Mouse (Mus musculus) brown adipose tissue, adult 24 weeks (tissue): Measurements from ENCODE around the gene Aldh4a1. TPM values are rescaled to one million over a fixed set of nuclear protein-coding genes. Genes with fewer than 3 reads are reported as not detected.

Source experiments
- H3K27ac ChIP-seq: fragments of 200-500 bp; replicated peaks from 2 replicates; pipeline ENCODE4 v1.5.1; 2012; ENCODE audit warnings: low read depth, mild to moderate bottlenecking, low read length
- H3K4me1 ChIP-seq: fragments of 200-500 bp; 2 replicates; pipeline ENCODE4 v1.6.1; 2012; ENCODE audit warnings: low read length, mixed read lengths; ENCODE audit not compliant: control insufficient read depth, insufficient read depth, insufficient read length
- H3K4me3 ChIP-seq: fragments of 200-500 bp; 2 replicates; pipeline ENCODE4 v1.5.1; 2012; ENCODE audit warnings: low read depth, mild to moderate bottlenecking, low read length, moderate library complexity; ENCODE audit not compliant: insufficient read depth
- polyA plus RNA-seq: library from polyadenylated mRNA; stranded (reverse); fragments of >200 nt; gene quantifications from 2 replicates; pipeline ENCODE4 v1.2.4, GENCODE M21; 2012; ENCODE audit not compliant: missing spikeins, insufficient read depth, insufficient read length

The Aldh4a1 gene
- polyA plus RNA-seq, 1 experiment: 72.9 TPM

DNA sequence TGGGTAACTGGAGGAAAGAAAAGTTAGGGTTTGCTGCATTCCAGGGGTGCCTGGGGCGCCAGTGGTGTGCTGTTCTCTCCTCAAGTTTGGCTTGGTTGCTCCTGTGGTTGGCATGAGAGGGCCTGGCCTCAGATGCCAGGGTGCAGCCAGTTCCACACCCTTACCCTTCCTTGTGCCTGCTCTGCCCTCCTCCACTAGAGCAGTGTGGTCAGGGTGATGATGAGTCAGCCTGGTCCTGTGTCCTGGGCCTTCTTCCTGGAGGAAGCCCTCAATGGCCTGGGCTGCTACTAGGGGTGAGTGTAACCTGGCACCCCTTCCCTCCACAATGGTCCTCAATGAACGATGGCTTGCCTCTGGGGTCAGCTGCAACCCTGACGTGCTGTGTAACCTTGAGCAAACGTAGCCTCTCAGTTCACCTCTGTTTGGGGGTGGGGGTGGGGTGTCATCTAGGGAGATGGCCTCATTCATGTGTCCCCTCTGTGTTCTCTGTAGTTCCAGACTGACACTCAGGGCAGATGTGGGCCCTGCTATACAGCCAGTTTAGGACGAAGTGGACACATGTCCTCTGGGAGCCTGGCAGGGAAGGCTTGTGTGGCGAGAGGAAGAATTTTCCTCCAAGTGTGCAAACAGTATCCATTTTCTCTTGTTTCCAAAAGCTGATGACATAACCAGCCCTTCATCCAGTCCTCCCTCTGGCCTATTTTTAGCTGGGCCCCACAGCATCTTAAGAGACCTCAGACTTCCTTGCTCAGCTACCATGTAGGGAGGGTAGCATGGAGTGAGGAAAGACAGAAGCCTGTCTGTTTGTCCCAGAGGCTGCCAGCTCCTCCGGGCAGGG is 20.9 kb upstream of the Aldh4a1 start:
- H3K4me1 ChIP-seq: peaks cover 53% of the 10 kb centered on the region
- H3K4me3 ChIP-seq: no peak overlapping the region

DNA sequence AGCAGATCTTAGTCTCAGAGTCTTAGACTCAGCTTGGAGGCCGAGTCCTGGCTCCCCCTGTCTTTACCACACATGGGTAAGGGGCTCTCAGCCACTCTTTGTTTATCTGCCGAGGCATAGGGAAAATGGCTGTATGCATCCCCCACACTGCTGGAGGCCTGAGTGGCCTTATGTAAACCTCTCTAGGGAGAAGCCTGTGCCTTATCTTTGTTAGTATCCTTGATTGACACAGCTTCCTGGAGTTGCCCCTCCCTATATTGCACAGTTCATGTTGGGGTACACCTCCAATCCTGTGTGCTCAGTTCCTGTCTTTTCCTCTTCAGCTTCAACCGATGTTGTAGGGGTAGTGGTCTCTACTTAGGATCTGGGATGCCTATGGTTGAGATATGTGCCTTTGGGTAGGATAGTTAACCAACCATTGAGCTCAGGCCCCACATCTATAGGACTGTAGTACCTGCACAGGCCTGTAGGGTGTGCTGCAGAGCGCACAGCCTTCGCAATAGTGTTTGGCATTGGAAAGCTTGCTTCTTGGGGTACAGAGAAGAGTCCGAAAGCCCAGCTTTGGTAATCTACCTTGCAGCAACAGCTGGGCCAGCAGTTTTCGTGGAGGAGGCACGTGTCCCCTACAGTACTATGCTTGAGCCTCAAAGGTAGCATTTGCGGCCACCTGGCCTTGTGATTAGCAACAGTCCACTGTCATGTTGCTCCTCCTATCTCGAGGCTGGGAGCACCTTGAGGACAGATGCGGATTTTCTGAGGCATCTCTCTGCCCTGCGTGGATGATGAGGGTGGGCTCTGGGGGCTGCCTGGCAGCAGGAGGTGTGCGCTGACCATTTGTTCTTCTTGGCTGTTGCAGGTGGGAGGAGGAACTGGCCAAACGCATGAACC is 20.1 kb upstream of the Aldh4a1 start, which contains the start of gene Gm21969:
Gene Gm21969 (plus strand): TSS at position 830 of the 888 bp plus-strand sequence.
- Histone ChIP-seq H3K4me1 (peaks cover 45% of the 10 kb centered on the region), H3K4me3 (no peak within 1 kb of the TSS), H3K27ac (peak within 1 kb of the TSS; percentile 75)

More for the DNA sequence above, 20.9 kb upstream of the Aldh4a1 start:
- H3K27ac ChIP-seq: peak overlapping the region; percentile 75

DNA sequence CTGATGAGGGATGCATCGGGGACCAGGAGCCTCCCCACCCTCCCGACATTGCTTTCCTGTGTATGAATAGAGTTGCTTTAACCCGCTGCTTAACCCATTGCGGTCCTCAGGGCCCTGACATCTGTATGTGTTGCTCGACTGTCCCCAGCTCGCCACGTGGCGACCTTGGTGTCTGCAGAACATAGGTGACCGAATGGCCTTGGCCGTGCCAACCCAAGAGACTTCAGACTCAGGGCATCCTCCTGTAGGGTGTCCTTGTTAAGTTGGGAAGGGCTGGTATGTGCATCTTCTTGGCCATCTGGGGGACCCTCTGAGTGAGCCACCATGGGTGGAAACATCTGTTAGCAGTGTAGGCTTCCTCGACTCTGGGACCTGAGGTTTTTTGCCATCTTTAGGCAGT is 17.4 kb upstream of the Aldh4a1 start:
- Histone ChIP-seq H3K4me1 (peaks cover 26% of the 10 kb centered on the region), H3K4me3 (no peak overlapping the region), H3K27ac (no peak overlapping the region)

DNA sequence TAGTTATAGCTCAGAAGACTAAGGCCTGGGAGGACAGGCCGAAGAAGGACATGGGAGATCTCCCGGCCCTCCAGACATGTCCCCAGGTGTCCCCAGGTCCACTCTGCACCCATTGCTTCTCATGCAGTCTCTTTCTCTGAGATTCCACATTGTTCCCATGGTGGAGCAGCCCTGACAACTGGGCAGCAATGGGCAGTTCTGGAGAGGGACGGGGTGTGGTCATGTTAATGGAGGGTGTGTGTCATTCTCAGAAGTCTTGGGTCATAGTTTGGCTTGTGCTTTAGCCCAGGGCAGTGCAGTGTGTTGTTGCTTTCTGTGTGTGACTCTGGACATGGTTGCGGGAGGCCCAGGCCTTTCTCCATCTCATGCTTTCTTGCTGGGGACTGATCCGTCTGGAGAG is 15.9 kb upstream of the Aldh4a1 start:
- Histone ChIP-seq H3K4me3 (no peak overlapping the region), H3K4me1 (peaks cover 14% of the 10 kb centered on the region), H3K27ac (0 out of 2 replicates have a peak overlapping the region, but pooled peaks have one; percentile 12)

DNA sequence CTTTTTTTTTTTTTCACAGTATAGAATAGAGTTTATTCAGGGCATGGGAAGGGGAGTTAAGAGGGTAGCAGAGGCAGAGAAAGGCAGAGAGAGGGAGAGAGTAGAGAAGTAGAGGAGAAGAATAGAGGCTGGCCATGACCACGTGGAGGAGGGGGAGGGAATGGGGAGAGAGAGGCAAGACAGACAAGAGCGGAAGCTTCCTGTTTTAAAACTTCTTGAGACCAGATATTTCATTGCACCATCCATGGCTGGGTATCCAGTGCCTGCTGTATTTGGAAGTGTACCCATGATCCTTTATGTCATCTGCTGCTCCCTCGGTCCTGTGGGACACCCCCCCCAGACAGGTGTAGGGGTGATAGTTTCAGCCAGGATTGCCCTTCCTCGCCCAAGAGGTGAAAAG is 13.7 kb upstream of the Aldh4a1 start:
- Histone ChIP-seq H3K27ac (no peak overlapping the region), H3K4me1 (no peaks in the 10 kb centered on the region), H3K4me3 (no peak overlapping the region)

DNA sequence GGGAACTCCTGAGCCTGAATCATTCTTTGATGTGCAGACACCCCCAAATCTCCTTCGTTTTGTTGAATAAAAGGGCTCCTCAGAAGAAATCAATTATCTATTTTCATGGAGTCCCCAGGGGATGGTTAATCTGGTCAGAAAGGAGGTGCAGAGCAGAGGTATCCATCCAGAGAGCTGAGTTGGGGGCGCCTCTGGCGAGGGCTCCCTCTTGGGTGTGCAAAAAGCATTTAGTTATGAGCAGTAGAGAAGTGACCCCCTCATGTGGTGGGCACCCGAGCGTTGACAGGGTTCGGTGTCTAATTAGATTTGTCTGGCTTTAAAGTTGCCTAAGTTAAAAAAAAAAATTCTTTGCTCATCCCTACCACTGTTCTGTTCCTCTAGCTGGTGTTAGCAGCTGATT is 11.7 kb upstream of the Aldh4a1 start:
- no peak overlapping the region for H3K4me3 ChIP-seq
- no peak overlapping the region for H3K27ac ChIP-seq
- no peaks in the 10 kb centered on the region for H3K4me1 ChIP-seq

DNA sequence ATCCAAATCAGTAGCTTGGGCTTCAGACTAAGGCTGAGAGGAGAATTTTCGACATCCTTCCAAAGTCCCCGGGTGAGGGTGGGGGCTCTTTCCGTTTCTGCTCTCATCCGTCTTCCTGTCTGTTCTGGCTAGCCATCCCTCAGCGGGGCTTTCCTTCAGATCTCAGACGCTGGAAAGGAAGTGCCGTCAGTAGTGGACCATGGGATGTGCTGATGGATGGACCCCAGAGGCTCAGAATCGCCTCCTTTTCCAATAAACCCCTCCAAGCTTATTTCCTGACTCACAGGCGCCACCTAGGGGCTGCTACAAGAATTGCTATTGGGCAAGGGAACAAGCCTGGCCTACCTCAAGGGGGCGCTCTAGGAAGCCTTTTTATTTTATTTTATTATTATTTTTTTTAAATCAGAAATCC is 11.1 kb upstream of the Aldh4a1 start:
- Histone ChIP-seq H3K4me3 (no peak overlapping the region), H3K27ac (no peak overlapping the region), H3K4me1 (no peaks in the 10 kb centered on the region)

DNA sequence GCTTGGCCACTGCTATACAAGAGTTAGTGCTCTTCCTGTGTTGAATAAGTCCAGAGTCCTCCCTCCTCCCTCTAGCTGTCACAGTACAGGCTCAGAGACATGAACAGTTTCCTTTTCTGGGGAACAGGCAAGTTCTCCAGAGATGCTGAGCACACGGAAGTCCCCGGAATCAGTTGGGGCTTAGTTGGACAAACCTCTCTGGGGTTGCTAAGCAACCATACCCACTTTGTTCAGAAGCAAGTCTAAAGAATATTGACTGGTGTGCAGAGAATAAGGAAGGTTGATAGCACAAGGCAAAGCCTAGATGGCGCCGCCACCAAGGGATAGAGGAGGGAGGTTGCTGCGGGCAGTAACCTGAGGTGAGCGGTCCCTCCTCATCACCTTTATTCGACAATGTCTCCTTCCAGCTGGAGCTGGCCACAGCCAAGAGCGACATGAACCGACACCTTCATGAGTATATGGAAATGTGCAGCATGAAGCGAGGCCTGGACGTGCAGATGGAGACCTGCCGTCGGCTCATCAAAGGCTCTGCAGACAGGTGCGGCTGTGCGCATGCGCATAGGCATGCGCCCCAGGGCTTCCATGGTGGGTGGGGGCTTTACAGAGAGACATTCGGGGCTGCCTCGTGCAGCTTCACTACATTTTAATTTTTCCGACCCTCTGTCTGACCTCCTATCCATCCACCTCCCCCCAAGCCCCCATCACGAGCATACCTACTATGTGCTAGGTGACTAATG is 8.0 kb upstream of the Aldh4a1 start:
- no peak overlapping the region for H3K27ac ChIP-seq
- no peaks in the 10 kb centered on the region for H3K4me1 ChIP-seq
- no peak overlapping the region for H3K4me3 ChIP-seq

DNA sequence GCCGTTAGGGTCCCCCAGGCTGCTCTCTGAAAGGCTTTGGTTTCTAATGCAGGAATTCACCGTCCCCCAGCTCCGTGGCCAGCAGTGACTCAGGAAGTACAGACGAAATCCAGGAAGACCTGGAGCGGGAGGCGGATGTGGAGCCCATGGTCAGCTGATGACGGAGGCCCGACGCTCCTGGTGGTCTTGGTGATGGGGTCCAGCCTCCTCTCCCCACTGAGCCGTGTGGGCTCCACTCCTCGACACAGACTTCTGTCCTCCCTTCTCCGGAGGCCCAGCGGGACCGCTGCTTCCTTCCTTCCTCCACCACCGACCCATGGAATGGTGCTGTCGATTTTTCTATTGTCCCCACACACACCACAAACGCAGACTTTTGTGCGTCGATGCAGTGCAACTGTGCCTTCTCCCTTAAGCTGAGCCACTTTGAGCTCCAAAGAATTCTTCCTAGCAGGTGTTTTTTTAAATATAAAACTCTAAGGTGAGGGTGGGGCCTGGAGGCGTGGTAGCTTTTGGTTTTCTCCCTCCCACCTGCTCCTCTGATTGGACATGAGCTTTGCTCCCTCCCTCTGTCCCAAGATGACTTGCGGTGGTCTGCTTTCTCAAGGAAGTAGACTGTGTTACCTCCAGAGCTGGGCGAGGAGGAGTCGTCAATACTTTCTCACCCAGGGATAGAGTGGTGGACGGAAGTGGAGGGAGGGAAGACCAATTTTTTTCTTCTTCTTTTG is 6.2 kb upstream of the Aldh4a1 start:
- Histone ChIP-seq H3K27ac (peak overlapping the region; percentile 68), H3K4me1 (no peaks in the 10 kb centered on the region), H3K4me3 (peak overlapping the region; percentile 58)

DNA sequence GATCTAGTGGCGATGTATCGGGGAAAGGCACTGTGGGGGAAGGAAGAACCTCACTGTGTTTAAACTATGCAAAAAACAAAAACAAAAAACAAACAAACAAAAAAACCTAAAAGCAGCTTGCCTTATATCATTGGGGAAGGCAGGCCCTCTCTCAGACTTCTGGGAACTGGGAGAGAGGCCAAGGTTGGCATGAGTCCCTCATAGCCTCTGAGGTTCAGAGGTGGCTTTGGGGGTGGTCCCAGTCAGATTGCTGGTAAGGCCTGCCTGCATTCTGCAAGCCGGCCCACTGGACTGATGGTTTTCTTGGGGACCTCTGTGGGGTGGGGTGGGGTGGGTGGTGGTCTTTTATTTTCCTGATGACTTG is 5.7 kb upstream of the Aldh4a1 start:
- Histone ChIP-seq H3K4me3 (peak overlapping the region; percentile 58), H3K27ac (peak overlapping the region; percentile 37)

DNA sequence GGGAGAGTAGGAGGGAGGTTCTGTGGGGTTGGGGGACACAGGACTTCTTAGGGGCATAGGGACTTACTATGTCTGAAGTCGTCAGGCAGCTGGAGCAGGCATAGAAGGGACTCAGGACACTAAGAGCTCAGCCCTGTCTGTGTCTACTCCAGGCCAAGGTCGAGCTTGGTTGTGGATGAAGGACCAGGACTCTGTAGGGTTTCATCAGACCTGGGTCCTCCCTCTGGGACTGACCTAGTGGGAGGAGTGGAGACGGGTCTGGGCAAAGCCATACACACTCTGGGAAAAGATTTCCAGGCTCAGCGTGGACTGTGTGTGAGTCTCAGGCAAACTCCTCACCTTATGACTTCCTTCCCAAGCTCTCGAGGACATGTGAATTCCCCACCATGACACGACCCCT is 2.9 kb upstream of the Aldh4a1 start:
- no peak overlapping the region for H3K4me3 ChIP-seq
- H3K4me1 ChIP-seq: peaks cover 2% of the 10 kb centered on the region; the same call in 1 of the 2 replicates
- H3K27ac ChIP-seq: peak overlapping the region; percentile 38; the same call in 1 of the 2 replicates

More for the DNA sequence above, 5.7 kb upstream of the Aldh4a1 start:
- H3K4me1 ChIP-seq: no peaks in the 10 kb centered on the region

DNA sequence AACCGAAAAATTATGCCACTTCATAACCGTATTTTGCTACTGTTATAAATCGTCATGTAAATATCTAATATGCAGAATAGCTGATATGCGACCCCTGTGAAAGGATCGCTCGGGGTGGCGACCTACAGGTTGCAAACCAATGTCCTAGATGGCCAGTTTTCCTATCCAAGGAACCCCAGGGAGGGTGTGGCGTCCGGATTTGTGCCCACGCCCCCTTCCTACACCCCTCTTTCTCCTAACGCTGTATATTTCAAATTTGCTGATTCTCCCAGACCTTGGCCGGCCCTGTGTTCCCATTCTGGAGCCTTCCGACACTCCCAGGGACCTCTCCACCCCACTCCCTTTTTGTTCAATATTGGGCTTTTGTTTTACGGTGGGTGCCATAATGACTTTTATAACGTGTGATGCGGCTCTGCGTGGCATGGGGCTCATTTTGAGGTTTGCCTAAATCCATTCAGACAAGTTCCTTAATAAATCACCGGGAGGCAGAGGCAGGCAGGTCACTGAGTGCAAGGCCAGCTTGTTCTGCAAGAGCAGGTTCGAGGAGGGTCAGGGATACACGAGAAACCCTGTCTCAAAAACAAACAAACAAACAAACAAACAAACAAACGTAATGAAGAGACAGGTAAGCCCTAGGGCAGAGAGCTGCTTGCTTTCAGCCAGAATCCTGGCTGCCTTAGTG is 909 bp downstream of the Aldh4a1 start:
- no peak overlapping the region for H3K27ac ChIP-seq
- H3K4me3 ChIP-seq: peak overlapping the region; percentile 81
- H3K4me1 ChIP-seq: peaks cover 2% of the 10 kb centered on the region; the same call in 1 of the 2 replicates

DNA sequence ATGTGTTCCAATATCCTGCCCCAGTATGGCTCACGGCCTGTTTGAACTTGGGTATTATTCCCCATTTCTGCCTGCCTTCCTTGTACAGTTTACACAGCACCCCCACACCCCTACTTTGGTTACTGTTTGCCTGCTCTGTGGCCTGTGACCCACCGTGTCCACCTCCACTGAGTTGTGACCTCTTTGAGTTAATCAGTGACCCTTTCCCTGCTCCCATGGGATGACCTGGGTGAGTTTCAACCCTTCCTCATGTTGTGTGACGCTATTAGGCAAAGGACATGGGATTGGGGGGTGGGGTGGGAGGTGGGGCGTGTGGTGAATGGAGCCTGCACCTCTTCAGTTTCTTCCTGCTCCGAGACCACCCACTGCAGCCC is 1.4 kb downstream of the Aldh4a1 start:
- H3K27ac ChIP-seq: no peak overlapping the region
- peak overlapping the region; percentile 81 for H3K4me3 ChIP-seq
- peaks cover 2% of the 10 kb centered on the region; the same call in 1 of the 2 replicates for H3K4me1 ChIP-seq

DNA sequence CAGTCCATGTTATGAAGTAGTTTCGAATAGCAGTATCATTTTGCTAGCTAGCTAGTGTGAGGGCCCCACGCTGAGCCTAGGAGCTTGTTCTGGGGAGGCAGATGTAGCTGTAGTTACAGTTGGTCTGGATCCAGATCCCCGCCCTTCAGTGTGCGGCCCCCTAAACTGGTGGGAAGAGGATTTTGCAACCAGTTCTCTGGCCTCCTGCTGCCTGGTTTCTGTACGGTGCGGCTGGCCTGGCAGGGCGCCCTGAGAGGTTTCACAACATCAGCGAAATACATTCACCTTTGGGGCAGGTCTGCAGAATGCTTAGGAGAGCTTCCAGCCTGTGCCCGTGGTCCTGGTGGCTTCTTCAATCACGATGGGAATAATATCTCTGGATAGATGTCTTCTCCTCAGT is 2.0 kb downstream of the Aldh4a1 start:
- H3K27ac ChIP-seq: no peak overlapping the region

More for the DNA sequence above, 2.0 kb downstream of the Aldh4a1 start:
- peaks cover 2% of the 10 kb centered on the region; the same call in 1 of the 2 replicates for H3K4me1 ChIP-seq
- H3K4me3 ChIP-seq: peak overlapping the region; percentile 27; the same call in 1 of the 2 replicates
